Mouse (Mus musculus): ENCODE results near the gene Gab1. TPM values are rescaled to one million over a fixed set of nuclear protein-coding genes. Genes with fewer than 3 reads are reported as not detected.
A peak's percentile ranks its signal among the peaks of the same experiment; 100 is the strongest.

The Gab1 gene
- polyA plus RNA-seq, 1 experiment from 2014 or later = 7.3 TPM

DNA sequence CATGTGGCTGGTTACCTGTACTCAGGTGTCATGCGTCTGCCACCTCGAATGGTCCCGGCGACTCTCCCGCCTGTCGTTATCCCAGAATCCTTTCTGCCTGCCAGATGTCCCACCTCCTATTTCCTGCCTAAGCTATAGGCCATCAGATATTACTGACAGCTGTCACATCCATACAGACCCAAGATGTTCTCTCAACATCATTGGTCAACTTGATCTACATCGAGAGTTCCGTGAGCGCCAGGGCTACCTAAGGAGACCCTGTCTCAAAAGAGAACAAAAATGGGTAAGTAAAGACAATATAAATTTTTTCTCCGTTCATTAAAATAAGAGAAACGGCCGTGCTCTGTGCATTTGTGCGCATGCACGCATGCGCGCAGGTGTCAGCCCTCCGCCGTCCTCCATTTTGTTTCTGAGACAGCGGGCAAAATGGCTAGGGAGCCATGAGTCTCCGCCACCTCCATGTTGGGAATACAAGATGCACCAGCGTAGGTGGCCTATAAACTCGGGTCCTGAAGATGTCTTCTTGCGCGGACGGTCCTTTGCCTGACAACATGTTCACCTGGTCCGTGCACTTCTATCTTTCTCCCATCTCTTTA, 21.0 kb downstream of the Gab1 start:
- ATAC-seq (ENCODE audit: low FRiP score, low TSS enrichment) = no peak
- H3K4me3 ChIP-seq (ENCODE audit: low read depth, low read length) = no peak overlapping the region
- no peak overlapping the region for H3K27ac ChIP-seq (replicated peaks)
- H3K4me1 ChIP-seq (replicated peaks; ENCODE audit: control insufficient read depth, insufficient read depth) = peaks cover 4% of the 10 kb centered on the region
- TF ChIP-seq EP300 (optimal IDR thresholded peaks at IDR 0.05) = no peak
- no peak for TF ChIP-seq CTCF (IDR thresholded peaks at IDR 0.05; ENCODE audit: low read depth)
- no peak overlapping the region for H3K4me2 ChIP-seq (replicated peaks; ENCODE audit: low read depth)
- H3K9ac ChIP-seq (ENCODE audit: low read length) = no peak overlapping the region
- 98% methylated on average over 26 of the region's 26 CpGs for WGBS
- H3K9me3 ChIP-seq (ENCODE audit: control insufficient read depth, low read length) = no peaks in the 10 kb centered on the region
- DNase-seq (ENCODE audit: low spot score) = no peak
- no peaks in the 10 kb centered on the region for H3K36me3 ChIP-seq (ENCODE audit: control insufficient read depth, insufficient read depth, low read length)
- no peaks in the 10 kb centered on the region for H3K27me3 ChIP-seq (ENCODE audit: control insufficient read depth, insufficient read depth, low read length)

DNA sequence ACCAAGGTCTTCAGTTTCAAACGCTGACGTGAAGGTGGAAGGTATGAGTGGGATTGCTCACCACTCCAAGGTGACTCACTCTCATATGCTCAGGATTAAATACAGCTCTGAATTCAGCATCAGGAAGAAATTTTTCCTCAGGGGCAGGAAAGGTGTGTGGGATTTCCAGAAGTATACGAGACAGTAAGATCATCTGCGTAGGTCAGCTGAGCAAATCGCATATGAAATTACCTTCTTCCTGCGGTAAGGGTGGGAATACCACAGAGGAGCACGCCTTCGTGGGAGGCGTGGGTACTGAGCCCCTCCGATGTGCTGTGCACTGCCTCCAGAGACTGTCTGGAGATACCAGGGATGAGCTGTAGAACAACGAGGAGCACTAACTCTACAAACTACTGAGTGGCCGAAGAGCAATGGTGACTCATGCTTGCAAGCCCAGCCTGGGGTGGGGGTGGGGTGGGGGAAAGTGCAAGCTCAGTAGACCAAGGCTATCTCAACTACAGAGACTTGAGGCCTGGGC, 22.4 kb downstream of the Gab1 start:
- no peaks in the 10 kb centered on the region for H3K9me3 ChIP-seq (ENCODE audit: control insufficient read depth, low read length)
- TF ChIP-seq CTCF (IDR thresholded peaks at IDR 0.05; ENCODE audit: low read depth) (no peak), EP300 (optimal IDR thresholded peaks at IDR 0.05) (no peak)
- H3K4me3 ChIP-seq (ENCODE audit: low read depth, low read length) = no peak overlapping the region
- no peaks in the 10 kb centered on the region for H3K36me3 ChIP-seq (ENCODE audit: control insufficient read depth, insufficient read depth, low read length)
- no peaks in the 10 kb centered on the region for H3K27me3 ChIP-seq (ENCODE audit: control insufficient read depth, insufficient read depth, low read length)
- DNase-seq (ENCODE audit: low spot score) = peak; percentile 57
- H3K9ac ChIP-seq (ENCODE audit: low read length) = no peak overlapping the region
- ATAC-seq (ENCODE audit: low FRiP score, low TSS enrichment) = peak; percentile 64
- H3K4me2 ChIP-seq (replicated peaks; ENCODE audit: low read depth) = no peak overlapping the region
- H3K27ac ChIP-seq (replicated peaks) = peak overlapping the region; percentile 63
- H3K4me1 ChIP-seq (replicated peaks; ENCODE audit: control insufficient read depth, insufficient read depth) = peaks cover 4% of the 10 kb centered on the region
- WGBS = 65% methylated on average over 12 of the region's 12 CpGs

DNA sequence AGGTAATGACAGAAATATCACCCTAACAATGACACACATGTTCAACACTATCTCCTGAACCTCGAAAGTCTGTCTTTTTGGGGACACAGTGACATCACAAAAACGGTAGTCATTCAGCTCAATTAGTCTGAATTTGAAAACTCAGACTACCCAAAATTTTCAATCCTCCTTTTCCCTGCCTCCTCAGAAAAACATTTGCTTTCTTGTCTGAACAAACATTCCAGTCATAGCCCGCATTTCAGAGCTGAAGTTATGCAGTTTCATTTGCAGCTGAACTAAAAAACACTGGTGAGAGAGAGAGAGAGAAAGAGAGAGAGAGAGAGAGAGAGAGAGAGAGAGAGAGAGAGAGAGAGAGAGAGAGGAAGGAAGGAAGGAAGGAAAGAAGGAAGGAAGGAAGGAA, 23.2 kb downstream of the Gab1 start:
- no peak overlapping the region for H3K4me3 ChIP-seq (ENCODE audit: low read depth, low read length)
- H3K27ac ChIP-seq (replicated peaks) = no peak overlapping the region
- no peak for ATAC-seq (ENCODE audit: low FRiP score, low TSS enrichment)
- no peaks in the 10 kb centered on the region for H3K9me3 ChIP-seq (ENCODE audit: control insufficient read depth, low read length)
- H3K36me3 ChIP-seq (ENCODE audit: control insufficient read depth, insufficient read depth, low read length) = no peaks in the 10 kb centered on the region
- H3K9ac ChIP-seq (ENCODE audit: low read length) = no peak overlapping the region
- WGBS = 34% methylated on average over 3 of the region's 3 CpGs
- no peaks in the 10 kb centered on the region for H3K27me3 ChIP-seq (ENCODE audit: control insufficient read depth, insufficient read depth, low read length)
- no peak for DNase-seq (ENCODE audit: low spot score)
- peaks cover 4% of the 10 kb centered on the region for H3K4me1 ChIP-seq (replicated peaks; ENCODE audit: control insufficient read depth, insufficient read depth)
- TF ChIP-seq CTCF (IDR thresholded peaks at IDR 0.05; ENCODE audit: low read depth) (no peak), EP300 (optimal IDR thresholded peaks at IDR 0.05) (no peak)
- H3K4me2 ChIP-seq (replicated peaks; ENCODE audit: low read depth) = no peak overlapping the region

DNA sequence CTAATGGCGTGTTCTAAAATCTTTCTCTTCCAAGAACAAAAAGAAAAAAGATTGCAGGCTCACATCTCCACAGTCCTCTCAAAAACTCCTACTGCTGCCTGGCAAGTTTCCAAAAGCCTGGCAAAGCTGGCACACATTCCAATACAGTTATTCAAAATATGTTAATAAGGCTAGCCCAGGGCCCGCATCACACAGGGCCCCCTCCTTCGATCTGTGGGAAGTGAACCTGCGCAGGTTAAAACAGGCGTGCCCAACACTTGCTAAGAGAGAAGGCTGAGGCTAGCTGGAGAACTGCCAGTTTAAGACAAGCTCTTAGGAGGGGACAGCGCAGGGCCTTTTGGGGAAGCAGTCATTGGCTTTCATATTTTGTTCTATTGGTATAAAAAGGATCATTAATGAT, 23.7 kb downstream of the Gab1 start:
- H3K27ac ChIP-seq (replicated peaks) = no peak overlapping the region; the same call in 1 of the 2 replicates

DNA sequence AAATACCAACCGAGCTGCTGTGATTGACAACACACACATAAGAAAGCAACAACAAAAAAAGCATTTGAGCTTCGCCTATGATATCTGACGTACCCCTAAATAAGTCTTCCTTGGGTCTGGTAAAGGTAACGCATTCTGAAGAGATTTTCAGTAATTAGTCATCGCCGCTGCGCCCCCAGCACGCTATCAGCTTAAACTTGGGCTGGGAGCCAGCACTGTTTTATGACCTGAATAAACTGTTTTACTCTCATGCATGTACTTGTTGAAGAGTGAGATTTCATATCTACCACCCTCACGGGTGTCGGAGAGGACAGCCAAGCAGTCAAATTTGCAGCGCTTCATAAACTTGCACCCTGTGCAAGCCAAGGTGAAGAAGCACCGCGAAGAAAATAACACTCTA, 26.7 kb downstream of the Gab1 start:
- Histone ChIP-seq H3K27ac (replicated peaks) (peak overlapping the region; percentile 93), H3K4me1 (replicated peaks; ENCODE audit: control insufficient read depth, insufficient read depth) (peaks cover 4% of the 10 kb centered on the region; the same call in 1 of the 2 replicates), H3K9ac (ENCODE audit: low read length) (no peak overlapping the region), H3K4me2 (replicated peaks; ENCODE audit: low read depth) (peak overlapping the region; percentile 52), H3K27me3 (ENCODE audit: control insufficient read depth, insufficient read depth, low read length) (no peaks in the 10 kb centered on the region), H3K36me3 (ENCODE audit: control insufficient read depth, insufficient read depth, low read length) (no peaks in the 10 kb centered on the region), H3K4me3 (ENCODE audit: low read depth, low read length) (no peak overlapping the region), H3K9me3 (ENCODE audit: control insufficient read depth, low read length) (no peaks in the 10 kb centered on the region)
- TF ChIP-seq CTCF (IDR thresholded peaks at IDR 0.05; ENCODE audit: low read depth) = no peak
- no peak for TF ChIP-seq EP300 (optimal IDR thresholded peaks at IDR 0.05)
- WGBS = 36% methylated on average over 13 of the region's 13 CpGs
- peak; percentile 64 for DNase-seq (ENCODE audit: low spot score)
- ATAC-seq (ENCODE audit: low FRiP score, low TSS enrichment) = peak; percentile 24; the same call in 1 of the 2 replicates

More for the DNA sequence above, 23.7 kb downstream of the Gab1 start:
- Histone ChIP-seq H3K4me1 (replicated peaks; ENCODE audit: control insufficient read depth, insufficient read depth) (peaks cover 4% of the 10 kb centered on the region), H3K4me2 (replicated peaks; ENCODE audit: low read depth) (no peak overlapping the region), H3K9ac (ENCODE audit: low read length) (no peak overlapping the region), H3K9me3 (ENCODE audit: control insufficient read depth, low read length) (no peaks in the 10 kb centered on the region), H3K4me3 (ENCODE audit: low read depth, low read length) (no peak overlapping the region), H3K36me3 (ENCODE audit: control insufficient read depth, insufficient read depth, low read length) (no peaks in the 10 kb centered on the region), H3K27me3 (ENCODE audit: control insufficient read depth, insufficient read depth, low read length) (no peaks in the 10 kb centered on the region)
- TF ChIP-seq CTCF (IDR thresholded peaks at IDR 0.05; ENCODE audit: low read depth) (no peak), EP300 (optimal IDR thresholded peaks at IDR 0.05) (no peak)
- DNase-seq (ENCODE audit: low spot score) (peak; percentile 45), ATAC-seq (ENCODE audit: low FRiP score, low TSS enrichment) (0 out of 2 replicates have a peak, but pooled peaks have one; percentile 6)
- 56% methylated on average over 6 of the region's 6 CpGs for WGBS

DNA sequence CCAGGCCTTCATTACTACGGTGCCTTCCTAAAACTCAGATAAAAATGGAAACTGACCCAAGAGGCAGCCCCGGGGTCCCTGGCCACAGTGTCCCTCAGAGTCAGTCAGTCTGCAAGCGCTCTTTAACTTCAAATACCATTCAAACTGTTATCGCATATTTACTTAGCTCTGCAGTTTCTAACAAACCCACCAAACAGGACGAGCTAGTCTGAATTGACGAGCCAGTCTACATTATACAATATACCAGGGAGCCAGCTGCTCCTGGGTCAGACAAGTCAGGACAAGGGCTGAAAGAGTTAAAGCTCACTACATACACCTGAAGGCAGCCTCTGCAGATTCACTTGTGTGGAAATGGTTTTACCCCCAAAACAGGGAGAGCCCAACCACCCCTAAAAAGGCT, 27.1 kb downstream of the Gab1 start:
- H3K27ac ChIP-seq (replicated peaks) = peak overlapping the region; percentile 93
- H3K4me2 ChIP-seq (replicated peaks; ENCODE audit: low read depth) = peak overlapping the region; percentile 52
- peak; percentile 28 for TF ChIP-seq EP300 (optimal IDR thresholded peaks at IDR 0.05)
- TF ChIP-seq CTCF (IDR thresholded peaks at IDR 0.05; ENCODE audit: low read depth) = no peak
- peak; percentile 67 for DNase-seq (ENCODE audit: low spot score)
- 52% methylated on average over 6 of the region's 6 CpGs for WGBS
- H3K27me3 ChIP-seq (ENCODE audit: control insufficient read depth, insufficient read depth, low read length) = no peaks in the 10 kb centered on the region
- H3K9ac ChIP-seq (ENCODE audit: low read length) = no peak overlapping the region
- H3K4me1 ChIP-seq (replicated peaks; ENCODE audit: control insufficient read depth, insufficient read depth) = peaks cover 2% of the 10 kb centered on the region; the same call in 1 of the 2 replicates
- H3K4me3 ChIP-seq (ENCODE audit: low read depth, low read length) = 0 out of 2 replicates have a peak overlapping the region, but pooled peaks have one; percentile 12
- no peaks in the 10 kb centered on the region for H3K36me3 ChIP-seq (ENCODE audit: control insufficient read depth, insufficient read depth, low read length)
- H3K9me3 ChIP-seq (ENCODE audit: control insufficient read depth, low read length) = no peaks in the 10 kb centered on the region
- peak; percentile 83 for ATAC-seq (ENCODE audit: low FRiP score, low TSS enrichment)
